Mouse (Mus musculus): ENCODE measurements around the gene Epas1. TPM values are rescaled to one million over a fixed set of nuclear protein-coding genes. Genes with fewer than 3 reads are reported as not detected.

The Epas1 gene
- total RNA-seq (2021) = 100 to 1,000 TPM; 239 to 306 TPM

- peak; percentile 92 to 95 for DNase-seq
- intact Hi-C loops (cut with DNase I) = loop anchor here (2.0 to 10.0 kb wide), 5 partner anchors 20 to 588 kb away; partner anchors contain the start of gene Prkce
Observed at GRCm38 (mm10) chr17:86753130-86753821, at the start of gene Epas1. TSS of gene Epas1 (plus strand) at chr17:86753700.

GRCm38 (mm10) chr17:86705236-86705635 lies 48.3 kb upstream of the Epas1 start:
- DNase-seq = no peak
- intact Hi-C loops (cut with DNase I) = loop anchor here (5.0 kb wide), 1 partner anchor 113 kb away; no protein-coding TSS in a partner anchor

GRCm38 (mm10) chr17:86706467-86706866 lies 47.0 kb upstream of the Epas1 start:
- no peak for DNase-seq

GRCm38 (mm10) chr17:86709803-86710202 lies 43.7 kb upstream of the Epas1 start:
- intact Hi-C loops (cut with DNase I) = loop anchor here (2.0 to 5.0 kb wide), 3 partner anchors 43 to 118 kb away; partner anchors contain the start of gene Epas1
- DNase-seq = no peak

More at GRCm38 (mm10) chr17:86706467-86706866, 47.0 kb upstream of the Epas1 start:
- intact Hi-C loops (cut with DNase I) = loop anchor here (5.0 kb wide), 1 partner anchor 114 kb away; no protein-coding TSS in a partner anchor

- intact Hi-C loops (cut with DNase I) = loop anchor here (5.0 kb wide), 1 partner anchor 93 kb away; no protein-coding TSS in a partner anchor
Observed at GRCm38 (mm10) chr17:86710379-86710778, 43.1 kb upstream of the Epas1 start.

GRCm38 (mm10) chr17:86711949-86712348 lies 41.6 kb upstream of the Epas1 start:
- intact Hi-C loops (cut with DNase I) = loop anchor here (1.0 to 5.0 kb wide), 2 partner anchors 91 to 95 kb away; no protein-coding TSS in a partner anchor
- DNase-seq = peak; percentile 39 to 44

More at GRCm38 (mm10) chr17:86710379-86710778, 43.1 kb upstream of the Epas1 start:
- DNase-seq = peak in 1 of 2 experiments; percentile 22

GRCm38 (mm10) chr17:86712601-86713000 lies 40.9 kb upstream of the Epas1 start:
- no peak for DNase-seq
- intact Hi-C loops (cut with DNase I) = loop anchor here (5.0 kb wide), 1 partner anchor 95 kb away; no protein-coding TSS in a partner anchor

GRCm38 (mm10) chr17:86713591-86713990 lies 39.9 kb upstream of the Epas1 start:
- peak in 1 of 2 experiments; percentile 44 for DNase-seq
- intact Hi-C loops (cut with DNase I) = loop anchor here (5.0 kb wide), 1 partner anchor 96 kb away; no protein-coding TSS in a partner anchor

- intact Hi-C loops (cut with DNase I) = no loop called here
- no peak for DNase-seq
Observed at GRCm38 (mm10) chr17:86724786-86725415, 28.6 kb upstream of the Epas1 start.

- no peak for DNase-seq
- intact Hi-C loops (cut with DNase I) = no loop called here
Observed at GRCm38 (mm10) chr17:86726480-86726879, 27.0 kb upstream of the Epas1 start.

- intact Hi-C loops (cut with DNase I) = no loop called here
Observed at GRCm38 (mm10) chr17:86727031-86727430, 26.5 kb upstream of the Epas1 start.

GRCm38 (mm10) chr17:86731273-86731672 lies 22.2 kb upstream of the Epas1 start:
- DNase-seq = no peak
- intact Hi-C loops (cut with DNase I) = no loop called here

More at GRCm38 (mm10) chr17:86727031-86727430, 26.5 kb upstream of the Epas1 start:
- DNase-seq = no peak

GRCm38 (mm10) chr17:86732024-86732423 lies 21.5 kb upstream of the Epas1 start:
- intact Hi-C loops (cut with DNase I) = loop anchor here (2.0 kb wide), 1 partner anchor 21 kb away; the partner anchor contains the start of gene Epas1
- peak; percentile 75 to 78 for DNase-seq

GRCm38 (mm10) chr17:86732522-86732921 lies 21.0 kb upstream of the Epas1 start:
- DNase-seq = no peak
- intact Hi-C loops (cut with DNase I) = loop anchor here (2.0 kb wide), 1 partner anchor 20 kb away; the partner anchor contains the start of gene Epas1

GRCm38 (mm10) chr17:86733644-86734043 lies 19.9 kb upstream of the Epas1 start:
- intact Hi-C loops (cut with DNase I) = loop anchor here (2.0 kb wide), 1 partner anchor 19 kb away; the partner anchor contains the start of gene Epas1
- DNase-seq = no peak

- intact Hi-C loops (cut with DNase I) = no loop called here
- DNase-seq = no peak
Observed at GRCm38 (mm10) chr17:86738477-86738876, 15.0 kb upstream of the Epas1 start.

- no peak for DNase-seq
- intact Hi-C loops (cut with DNase I) = no loop called here
Observed at GRCm38 (mm10) chr17:86743351-86743941, 10.1 kb upstream of the Epas1 start.

- intact Hi-C loops (cut with DNase I) = no loop called here
- DNase-seq = no peak
Observed at GRCm38 (mm10) chr17:86744943-86745342, 8.6 kb upstream of the Epas1 start.

GRCm38 (mm10) chr17:86751373-86751871 lies 2.1 kb upstream of the Epas1 start:
- intact Hi-C loops (cut with DNase I) = loop anchor here (5.0 to 10.0 kb wide), 3 partner anchors 149 to 587 kb away; partner anchors contain the start of gene Prkce
- no peak for DNase-seq
